Mouse (Mus musculus) testis, adult 2 months (tissue): ENCODE data around the gene Tmem269. TPM values are rescaled to one million over a fixed set of nuclear protein-coding genes. Genes with fewer than 3 reads are reported as not detected.

Experiments used
- H3K27ac ChIP-seq: fragments of 200-500 bp; 2 replicates; pipeline ENCODE4 v1.5.1; 2012; ENCODE audit warnings: low read depth, low read length; ENCODE audit not compliant: control insufficient read depth, insufficient read depth
- H3K27me3 ChIP-seq: fragments of 200-500 bp; 2 replicates; pipeline ENCODE4 v1.6.1; 2012; ENCODE audit warnings: mild to moderate bottlenecking, low read length, moderate library complexity; ENCODE audit not compliant: control insufficient read depth, insufficient read depth
- H3K36me3 ChIP-seq: fragments of 200-500 bp; 2 replicates; pipeline ENCODE4 v1.6.1; 2012; ENCODE audit warnings: mild to moderate bottlenecking, low read length; ENCODE audit not compliant: control insufficient read depth, insufficient read depth
- H3K4me1 ChIP-seq: fragments of 200-500 bp; 2 replicates; pipeline ENCODE4 v1.6.1; 2012; ENCODE audit warnings: low read length; ENCODE audit not compliant: control insufficient read depth, insufficient read depth
- H3K4me3 ChIP-seq: fragments of 200-500 bp; 2 replicates; pipeline ENCODE4 v1.5.1; 2012; ENCODE audit warnings: low read depth, mild to moderate bottlenecking, low read length, moderate library complexity, mixed read lengths; ENCODE audit not compliant: control insufficient read depth
- CTCF ChIP-seq: fragments of 200-500 bp; IDR thresholded peaks from 2 replicates; pipeline ENCODE4 v1.5.1; 2012; ENCODE audit warnings: low read depth, mild to moderate bottlenecking, inconsistent platforms, low read length, moderate library complexity; ENCODE audit not compliant: control insufficient read depth, insufficient read depth, insufficient replicate concordance
- POLR2A ChIP-seq: fragments of 200-500 bp; IDR thresholded peaks from 2 replicates; pipeline ENCODE4 v1.6.1; 2012; ENCODE audit warnings: low read depth, mild to moderate bottlenecking, inconsistent platforms, low read length, moderate library complexity; ENCODE audit not compliant: control insufficient read depth
- polyA plus RNA-seq: library from polyadenylated mRNA; depleted of rRNA; stranded (reverse); fragments of >200 nt; gene quantifications from 2 replicates; pipeline ENCODE4 v1.2.3, GENCODE M21; 2012; rRNA removed

The Tmem269 gene
- polyA plus RNA-seq = 114 and 136 TPM in 2 replicates

GRCm38 (mm10) chr4:119218169-119218568, at the start of gene Tmem269:
Tmem269 (minus strand) TSS chr4:119218217.
- no peaks in the 10 kb centered on the region for H3K27me3 ChIP-seq
- peak; percentile 49; the same call in 1 of the 2 replicates for TF ChIP-seq POLR2A
- TF ChIP-seq CTCF = no peak
- H3K4me3 ChIP-seq = peak within 1 kb of the TSS; percentile 79
- no peaks in the 10 kb centered on the region; the same call in 1 of the 2 replicates for H3K36me3 ChIP-seq
- H3K4me1 ChIP-seq = peaks cover 3% of the 10 kb centered on the region; the same call in 1 of the 2 replicates
- H3K27ac ChIP-seq = no peak within 1 kb of the TSS

- Histone ChIP-seq H3K4me1 (no peaks in the 10 kb centered on the region), H3K36me3 (no peaks in the 10 kb centered on the region)
- no peak for TF ChIP-seq CTCF
- TF ChIP-seq POLR2A = no peak
Observed at GRCm38 (mm10) chr4:119266606-119267005, 48.6 kb upstream of the Tmem269 start.

GRCm38 (mm10) chr4:119263459-119263858, 45.4 kb upstream of the Tmem269 start:
- H3K4me3 ChIP-seq = no peak overlapping the region
- H3K27ac ChIP-seq = no peak overlapping the region
- TF ChIP-seq CTCF (no peak), POLR2A (no peak)

More at GRCm38 (mm10) chr4:119266606-119267005, 48.6 kb upstream of the Tmem269 start:
- no peak overlapping the region for H3K4me3 ChIP-seq
- H3K27me3 ChIP-seq = no peaks in the 10 kb centered on the region
- H3K27ac ChIP-seq = no peak overlapping the region

GRCm38 (mm10) chr4:119262483-119262882, 44.5 kb upstream of the Tmem269 start:
- Histone ChIP-seq H3K4me3 (no peak overlapping the region), H3K27ac (no peak overlapping the region), H3K27me3 (no peaks in the 10 kb centered on the region), H3K36me3 (no peaks in the 10 kb centered on the region), H3K4me1 (no peaks in the 10 kb centered on the region)
- TF ChIP-seq POLR2A (no peak), CTCF (no peak)

More at GRCm38 (mm10) chr4:119263459-119263858, 45.4 kb upstream of the Tmem269 start:
- Histone ChIP-seq H3K27me3 (no peaks in the 10 kb centered on the region), H3K36me3 (no peaks in the 10 kb centered on the region), H3K4me1 (no peaks in the 10 kb centered on the region)

GRCm38 (mm10) chr4:119261087-119261713, 43.2 kb upstream of the Tmem269 start:
- Histone ChIP-seq H3K36me3 (no peaks in the 10 kb centered on the region), H3K27me3 (no peaks in the 10 kb centered on the region), H3K4me1 (no peaks in the 10 kb centered on the region), H3K4me3 (no peak overlapping the region), H3K27ac (no peak overlapping the region)
- no peak for TF ChIP-seq POLR2A
- TF ChIP-seq CTCF = no peak

GRCm38 (mm10) chr4:119259344-119260254, 41.6 kb upstream of the Tmem269 start:
- no peak overlapping the region for H3K27ac ChIP-seq
- H3K4me3 ChIP-seq = no peak overlapping the region
- TF ChIP-seq CTCF = no peak
- no peak for TF ChIP-seq POLR2A
- H3K4me1 ChIP-seq = no peaks in the 10 kb centered on the region
- H3K27me3 ChIP-seq = no peaks in the 10 kb centered on the region
- H3K36me3 ChIP-seq = no peaks in the 10 kb centered on the region

GRCm38 (mm10) chr4:119257083-119257482, 39.1 kb upstream of the Tmem269 start:
- Histone ChIP-seq H3K4me1 (no peaks in the 10 kb centered on the region), H3K36me3 (no peaks in the 10 kb centered on the region), H3K4me3 (no peak overlapping the region), H3K27me3 (no peaks in the 10 kb centered on the region), H3K27ac (no peak overlapping the region)
- TF ChIP-seq POLR2A (no peak), CTCF (no peak)

GRCm38 (mm10) chr4:119255351-119255750, 37.3 kb upstream of the Tmem269 start, which contains the start of gene Cldn19:
Cldn19 (plus strand) TSS chr4:119255414.
- no peak within 1 kb of the TSS for H3K27ac ChIP-seq
- no peaks in the 10 kb centered on the region for H3K4me1 ChIP-seq
- TF ChIP-seq CTCF (no peak), POLR2A (no peak)
- H3K4me3 ChIP-seq = no peak within 1 kb of the TSS
- no peaks in the 10 kb centered on the region for H3K27me3 ChIP-seq
- no peaks in the 10 kb centered on the region for H3K36me3 ChIP-seq
